10 mouse cellular contexts compared by ENCODE assay signal in genomic region chr8:120510863-120511457, GRCm38 (mm10).
DNase-seq lines count a peak whose midpoint lies in the region; ATAC-seq and TF ChIP-seq lines count a peak whose summit lies in the region.
"Had no signal": no experiment of that assay in that cellular context is flagged by ENCODE, and none has a peak within 500 bp of the region (broad histone marks: within the 10 kb centered on the region; RNA-seq: fewer than 3 reads in every experiment).

No protein-coding gene starts in this region.

- DNase-seq in heart, embryonic 10.5 days (ENCODE audit: low spot score) = no peak
- no peak for DNase-seq in heart, postnatal 25 days (ENCODE audit: low spot score)
- DNase-seq in neural tube, embryonic 11.5 days (ENCODE audit: low spot score) = no peak
- no peak for DNase-seq in stomach, postnatal 0 days (ENCODE audit: low spot score)
- DNase-seq in testis, postnatal 14 days (ENCODE audit: low spot score) = no peak
- DNase-seq in gastrocnemius, postnatal 4 days (ENCODE audit: low spot score in 2 of 2) = no peak
- DNase-seq: retina, postnatal 1 day; thymus, adult 18-20 months had no signal

- peak overlapping the region; percentile 40 for H3K9ac ChIP-seq in neural tube, embryonic 11.5 days (ENCODE audit: low read length)
- no peak overlapping the region for H3K9ac ChIP-seq in neural tube, embryonic 15.5 days (replicated peaks)
- H3K9ac ChIP-seq in hindbrain, embryonic 16.5 days (ENCODE audit: low read depth, low read length) = peak overlapping the region; percentile 17; the same call in 1 of the 2 replicates
- H3K9ac ChIP-seq in stomach, postnatal 0 days (ENCODE audit: low read length) = no peak overlapping the region

- H3K36me3 ChIP-seq in heart, embryonic 10.5 days = no peaks in the 10 kb centered on the region; the same call in 1 of the 2 replicates
- no peaks in the 10 kb centered on the region for H3K36me3 ChIP-seq in neural tube, embryonic 11.5 days (ENCODE audit: control insufficient read depth, insufficient read depth, low read length)
- no peaks in the 10 kb centered on the region for H3K36me3 ChIP-seq in neural tube, embryonic 15.5 days
- no peaks in the 10 kb centered on the region for H3K36me3 ChIP-seq in hindbrain, embryonic 16.5 days (ENCODE audit: control insufficient read depth, insufficient read depth, low read length)
- no peaks in the 10 kb centered on the region for H3K36me3 ChIP-seq in stomach, postnatal 0 days (ENCODE audit: control insufficient read depth, insufficient read depth, low read length)

- H3K27ac ChIP-seq in heart, embryonic 10.5 days = peak overlapping the region; percentile 83
- H3K27ac ChIP-seq in neural tube, embryonic 11.5 days (ENCODE audit: low read depth, low read length) = no peak overlapping the region
- no peak overlapping the region for H3K27ac ChIP-seq in neural tube, embryonic 15.5 days (replicated peaks)
- no peak overlapping the region for H3K27ac ChIP-seq in hindbrain, embryonic 16.5 days (ENCODE audit: low read depth, low read length)
- peak overlapping the region; percentile 30; the same call in 1 of the 2 replicates for H3K27ac ChIP-seq in stomach, postnatal 0 days (replicated peaks)

- no peaks in the 10 kb centered on the region for H3K27me3 ChIP-seq in heart, embryonic 10.5 days (ENCODE audit: insufficient read depth, poor library complexity, severe bottlenecking)
- no peaks in the 10 kb centered on the region for H3K27me3 ChIP-seq in neural tube, embryonic 11.5 days (ENCODE audit: control insufficient read depth, insufficient read depth, low read length)
- H3K27me3 ChIP-seq in neural tube, embryonic 15.5 days (replicated peaks) = no peaks in the 10 kb centered on the region
- H3K27me3 ChIP-seq in hindbrain, embryonic 16.5 days (replicated peaks; ENCODE audit: control insufficient read depth, insufficient read depth, low read length) = no peaks in the 10 kb centered on the region
- no peaks in the 10 kb centered on the region for H3K27me3 ChIP-seq in stomach, postnatal 0 days (ENCODE audit: control insufficient read depth, insufficient read depth, low read length)

- intact Hi-C loops in heart, postnatal 25 days (cut with DNase I) = no loop called here

- no peak for TF ChIP-seq CTCF in stomach, postnatal 0 days (IDR thresholded peaks at IDR 0.05; ENCODE audit: low read depth)

- H3K9me3 ChIP-seq in heart, embryonic 10.5 days = no peaks in the 10 kb centered on the region
- no peaks in the 10 kb centered on the region for H3K9me3 ChIP-seq in neural tube, embryonic 11.5 days (ENCODE audit: control insufficient read depth, low read length)
- no peaks in the 10 kb centered on the region for H3K9me3 ChIP-seq in neural tube, embryonic 15.5 days (replicated peaks)
- H3K9me3 ChIP-seq in hindbrain, embryonic 16.5 days (ENCODE audit: control insufficient read depth, low read length) = no peaks in the 10 kb centered on the region
- no peaks in the 10 kb centered on the region for H3K9me3 ChIP-seq in stomach, postnatal 0 days (ENCODE audit: control insufficient read depth, low read length)

- H3K4me2 ChIP-seq in neural tube, embryonic 11.5 days (ENCODE audit: low read depth) = peak overlapping the region; percentile 9; the same call in 1 of the 2 replicates
- H3K4me2 ChIP-seq in neural tube, embryonic 15.5 days = no peak overlapping the region
- no peak overlapping the region for H3K4me2 ChIP-seq in hindbrain, embryonic 16.5 days (ENCODE audit: low read length)
- H3K4me2 ChIP-seq in stomach, postnatal 0 days (replicated peaks; ENCODE audit: low read depth) = no peak overlapping the region

- WGBS in heart, embryonic 10.5 days = 7% methylated on average over 5 of the region's 5 CpGs
- WGBS in neural tube, embryonic 11.5 days = 12% methylated on average over 5 of the region's 5 CpGs
- 31% methylated on average over 5 of the region's 5 CpGs for WGBS in neural tube, embryonic 15.5 days
- 35% methylated on average over 5 of the region's 5 CpGs for WGBS in hindbrain, embryonic 16.5 days
- 44% methylated on average over 5 of the region's 5 CpGs for WGBS in stomach, postnatal 0 days

- no peak for TF ChIP-seq EP300 in stomach, postnatal 0 days (optimal IDR thresholded peaks at IDR 0.05)

- ATAC-seq in neural tube, embryonic 11.5 days (ENCODE audit: insufficient read depth, low FRiP score, low TSS enrichment) = no peak
- ATAC-seq in neural tube, embryonic 15.5 days (ENCODE audit: low FRiP score) = no peak
- ATAC-seq in hindbrain, embryonic 16.5 days = no peak
- no peak for ATAC-seq in stomach, postnatal 0 days (ENCODE audit: low FRiP score, low TSS enrichment)

- peak overlapping the region; percentile 37 for H3K4me3 ChIP-seq in heart, embryonic 10.5 days
- H3K4me3 ChIP-seq in neural tube, embryonic 11.5 days (ENCODE audit: low read depth, low read length) = no peak overlapping the region
- H3K4me3 ChIP-seq in neural tube, embryonic 15.5 days (replicated peaks) = no peak overlapping the region
- no peak overlapping the region for H3K4me3 ChIP-seq in hindbrain, embryonic 16.5 days (ENCODE audit: low read length)
- H3K4me3 ChIP-seq in stomach, postnatal 0 days (ENCODE audit: low read depth, low read length) = no peak overlapping the region

- H3K4me1 ChIP-seq in heart, embryonic 10.5 days = peaks cover 99% of the 10 kb centered on the region
- H3K4me1 ChIP-seq in neural tube, embryonic 11.5 days (ENCODE audit: control insufficient read depth, insufficient read depth, low read length) = peaks cover 96% of the 10 kb centered on the region
- peaks cover 96% of the 10 kb centered on the region for H3K4me1 ChIP-seq in neural tube, embryonic 15.5 days
- peaks cover 78% of the 10 kb centered on the region for H3K4me1 ChIP-seq in hindbrain, embryonic 16.5 days (ENCODE audit: control insufficient read depth, insufficient read depth, low read depth, low read length)
- H3K4me1 ChIP-seq in stomach, postnatal 0 days (replicated peaks; ENCODE audit: control insufficient read depth, insufficient read depth) = peaks cover 20% of the 10 kb centered on the region

Comparison
In these comparisons a context has a peak if more than half of its experiments do, and no peak if none do; other contexts are left out.
1. H3K9ac ChIP-seq: peak in neural tube, embryonic 11.5 days (single experiment) and hindbrain, embryonic 16.5 days (single experiment); none in neural tube, embryonic 15.5 days (single experiment) and stomach, postnatal 0 days (single experiment).
2. H3K27ac ChIP-seq: peak in heart, embryonic 10.5 days (single experiment) and stomach, postnatal 0 days (single experiment); none in neural tube, embryonic 11.5 days (single experiment), neural tube, embryonic 15.5 days (single experiment) and hindbrain, embryonic 16.5 days (single experiment).